Mouse (Mus musculus): ENCODE measurements around the gene Hebp1. TPM values are rescaled to one million over a fixed set of nuclear protein-coding genes. Genes with fewer than 3 reads are reported as not detected.

Gene Hebp1
- polyA plus RNA-seq, 1 experiment, result 53.8 TPM

DNA sequence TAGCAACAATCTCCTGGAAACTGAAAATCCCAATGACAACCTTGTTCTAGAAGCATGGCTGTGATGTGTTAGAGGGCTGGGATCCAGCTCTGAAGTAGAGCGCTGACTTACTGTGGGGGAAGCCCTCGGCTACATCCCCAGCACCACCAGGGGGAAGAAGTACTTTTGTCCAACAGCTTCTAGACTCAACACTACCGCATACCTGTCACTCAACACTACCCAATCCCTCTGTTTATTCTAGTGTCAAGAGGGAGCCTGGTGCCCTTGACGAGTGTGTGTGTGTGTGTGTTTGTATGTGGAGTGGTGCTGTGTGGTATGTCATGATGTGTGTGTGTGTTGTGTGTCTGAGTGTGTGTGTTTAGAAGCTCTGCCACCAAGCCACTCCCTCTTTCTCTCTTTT is 40.3 kb downstream of the Hebp1 start:
- 90% methylated on average over 4 of the region's 4 CpGs for WGBS
- Histone ChIP-seq H3K27ac (ENCODE audit: insufficient read depth, low read length) (no peak overlapping the region), H3K4me3 (ENCODE audit: extremely low read depth, insufficient read depth, insufficient read length) (no peak overlapping the region), H3K36me3 (ENCODE audit: control insufficient read depth, insufficient read depth, low read length) (no peaks in the 10 kb centered on the region), H3K4me1 (ENCODE audit: control insufficient read depth, insufficient read depth, insufficient read length) (no peaks in the 10 kb centered on the region), H3K27me3 (ENCODE audit: control insufficient read depth, insufficient read depth, low read length) (no peaks in the 10 kb centered on the region)
- DNase-seq (ENCODE audit: low read depth in 1 of 2, low spot score in 2 of 2), result no peak
- TF ChIP-seq CTCF (IDR thresholded peaks at IDR 0.05; ENCODE audit: extremely low read depth, insufficient read depth, insufficient read length, insufficient replicate concordance) (no peak), POLR2A (IDR thresholded peaks at IDR 0.05; ENCODE audit: low read depth, low read length) (no peak)

DNA sequence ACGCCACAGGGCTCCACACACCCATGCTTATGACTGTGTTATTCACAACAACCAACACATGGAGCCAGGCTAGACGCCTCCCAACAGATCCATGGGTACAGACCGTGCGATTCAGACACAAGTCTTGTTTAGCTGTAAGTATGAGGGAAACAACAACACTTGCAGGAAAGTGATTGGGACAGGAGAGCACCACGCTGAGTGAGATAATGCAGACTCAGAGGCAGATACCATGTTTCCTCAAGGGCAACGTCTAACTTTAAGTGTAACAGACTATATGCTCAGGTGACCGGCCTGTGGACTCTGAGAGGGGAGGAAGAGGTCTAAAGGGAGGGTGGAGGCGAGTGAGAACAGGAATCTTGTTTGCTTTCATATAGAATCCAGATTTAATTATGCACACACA is 41.2 kb downstream of the Hebp1 start:
- TF ChIP-seq CTCF (IDR thresholded peaks at IDR 0.05; ENCODE audit: extremely low read depth, insufficient read depth, insufficient read length, insufficient replicate concordance), result no peak
- TF ChIP-seq POLR2A (IDR thresholded peaks at IDR 0.05; ENCODE audit: low read depth, low read length), result no peak
- no peak for DNase-seq (ENCODE audit: low read depth in 1 of 2, low spot score in 2 of 2)
- Histone ChIP-seq H3K36me3 (ENCODE audit: control insufficient read depth, insufficient read depth, low read length) (no peaks in the 10 kb centered on the region), H3K4me1 (ENCODE audit: control insufficient read depth, insufficient read depth, insufficient read length) (no peaks in the 10 kb centered on the region), H3K27ac (ENCODE audit: insufficient read depth, low read length) (no peak overlapping the region), H3K4me3 (ENCODE audit: extremely low read depth, insufficient read depth, insufficient read length) (no peak overlapping the region), H3K27me3 (ENCODE audit: control insufficient read depth, insufficient read depth, low read length) (no peaks in the 10 kb centered on the region)
- 78% methylated on average over 8 of the region's 8 CpGs for WGBS

DNA sequence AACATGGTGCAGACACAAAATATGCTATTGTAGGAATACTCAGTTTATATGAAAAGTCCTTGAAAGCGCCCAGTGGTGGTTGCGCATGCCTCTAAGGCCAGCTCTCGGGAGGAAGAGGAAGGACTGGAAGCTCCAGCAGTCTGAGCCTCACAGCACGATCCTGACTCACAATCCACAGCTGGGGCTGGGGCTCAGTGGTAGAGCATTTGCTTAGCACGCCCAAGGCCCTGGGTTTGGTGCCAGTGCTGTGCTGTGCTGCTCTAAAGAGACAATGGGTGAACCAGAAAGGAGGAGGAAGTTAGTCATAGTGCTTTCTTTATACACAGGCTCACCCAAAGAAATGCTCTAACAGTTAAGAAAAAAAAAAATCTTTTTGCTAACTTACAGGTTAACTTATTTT is 44.1 kb downstream of the Hebp1 start:
- no peak for DNase-seq (ENCODE audit: low read depth in 1 of 2, low spot score in 2 of 2)
- no peak for TF ChIP-seq POLR2A (IDR thresholded peaks at IDR 0.05; ENCODE audit: low read depth, low read length)
- TF ChIP-seq CTCF (IDR thresholded peaks at IDR 0.05; ENCODE audit: extremely low read depth, insufficient read depth, insufficient read length, insufficient replicate concordance), result no peak
- WGBS, result 80% methylated on average over 5 of the region's 5 CpGs
- H3K27me3 ChIP-seq (ENCODE audit: control insufficient read depth, insufficient read depth, low read length), result no peaks in the 10 kb centered on the region
- no peak overlapping the region for H3K4me3 ChIP-seq (ENCODE audit: extremely low read depth, insufficient read depth, insufficient read length)
- no peaks in the 10 kb centered on the region for H3K4me1 ChIP-seq (ENCODE audit: control insufficient read depth, insufficient read depth, insufficient read length)
- H3K27ac ChIP-seq (ENCODE audit: insufficient read depth, low read length), result no peak overlapping the region
- H3K36me3 ChIP-seq (ENCODE audit: control insufficient read depth, insufficient read depth, low read length), result no peaks in the 10 kb centered on the region

DNA sequence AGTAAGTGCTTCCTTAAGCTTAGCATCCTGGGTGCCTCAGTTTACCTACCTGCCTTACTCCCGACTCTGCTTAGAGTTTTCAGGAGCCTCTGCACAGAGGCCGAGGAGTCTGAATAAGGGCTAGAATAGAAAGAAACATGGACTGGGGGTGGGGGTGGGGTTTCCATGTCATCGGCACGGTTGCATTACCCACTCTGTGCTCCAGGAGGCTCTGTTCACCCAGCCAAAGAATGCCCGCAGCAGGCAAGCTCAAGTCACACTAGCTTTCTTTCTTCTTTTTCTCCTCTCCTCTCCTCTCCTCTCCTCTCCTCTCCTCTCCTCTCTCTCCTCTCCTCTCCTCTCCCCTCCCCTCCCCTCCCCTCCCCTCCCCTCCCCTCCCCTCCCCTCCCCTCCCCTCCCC is 47.5 kb downstream of the Hebp1 start:
- H3K27ac ChIP-seq (ENCODE audit: insufficient read depth, low read length), result no peak overlapping the region
- H3K36me3 ChIP-seq (ENCODE audit: control insufficient read depth, insufficient read depth, low read length), result no peaks in the 10 kb centered on the region
- no peak overlapping the region for H3K4me3 ChIP-seq (ENCODE audit: extremely low read depth, insufficient read depth, insufficient read length)
- H3K4me1 ChIP-seq (ENCODE audit: control insufficient read depth, insufficient read depth, insufficient read length), result no peaks in the 10 kb centered on the region
- TF ChIP-seq CTCF (IDR thresholded peaks at IDR 0.05; ENCODE audit: extremely low read depth, insufficient read depth, insufficient read length, insufficient replicate concordance) (peak; percentile 47; the same call in 1 of the 2 replicates), POLR2A (IDR thresholded peaks at IDR 0.05; ENCODE audit: low read depth, low read length) (no peak)
- WGBS, result 35% methylated on average over 5 of the region's 5 CpGs
- H3K27me3 ChIP-seq (ENCODE audit: control insufficient read depth, insufficient read depth, low read length), result no peaks in the 10 kb centered on the region
- DNase-seq (ENCODE audit: low read depth in 1 of 2, low spot score in 2 of 2), result no peak

DNA sequence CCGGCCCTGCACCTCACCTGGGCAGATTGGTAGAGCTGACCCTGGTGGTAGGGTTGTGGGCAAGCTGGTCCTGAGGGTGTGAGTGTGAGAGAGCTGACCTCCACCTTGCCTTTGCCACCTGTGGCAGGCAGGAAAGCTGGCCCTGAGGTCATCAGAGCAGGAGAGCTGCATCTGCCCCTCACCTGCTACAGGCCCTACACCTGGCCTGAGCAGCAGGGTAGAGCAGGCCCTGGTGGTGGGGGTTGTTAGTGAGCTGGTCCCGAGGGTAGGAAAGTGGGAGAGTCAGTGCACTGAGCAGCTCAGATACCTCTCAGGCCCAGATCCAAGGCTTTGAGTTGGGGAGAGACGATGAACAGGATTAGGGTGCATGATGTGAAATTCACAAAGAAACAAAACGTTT is 48.1 kb downstream of the Hebp1 start:
- DNase-seq (ENCODE audit: low read depth in 1 of 2, low spot score in 2 of 2), result no peak
- 92% methylated on average over 4 of the region's 4 CpGs for WGBS
- H3K36me3 ChIP-seq (ENCODE audit: control insufficient read depth, insufficient read depth, low read length), result no peaks in the 10 kb centered on the region

DNA sequence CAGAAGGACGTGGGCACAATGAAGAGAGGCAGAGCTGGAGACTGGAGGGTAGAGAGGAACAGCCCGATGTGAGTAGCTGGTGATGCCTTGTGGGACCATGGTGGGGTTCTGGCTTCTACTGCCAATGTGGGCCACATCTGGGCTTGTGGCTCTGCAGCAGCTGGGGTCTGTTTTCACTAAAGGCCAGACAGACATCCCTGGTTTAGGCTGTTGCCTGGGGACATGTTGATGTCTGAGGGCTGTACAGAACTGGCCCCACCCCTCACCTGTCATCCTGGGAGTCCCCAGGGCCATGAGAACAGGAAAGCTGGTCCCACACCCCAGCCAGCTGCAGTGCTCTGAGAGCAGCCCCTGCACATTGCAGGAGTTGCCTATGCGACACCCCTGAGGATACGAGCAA is 48.6 kb downstream of the Hebp1 start:
- WGBS, result 65% methylated on average over 4 of the region's 4 CpGs
- H3K27ac ChIP-seq (ENCODE audit: insufficient read depth, low read length), result no peak overlapping the region
- H3K36me3 ChIP-seq (ENCODE audit: control insufficient read depth, insufficient read depth, low read length), result no peaks in the 10 kb centered on the region
- H3K27me3 ChIP-seq (ENCODE audit: control insufficient read depth, insufficient read depth, low read length), result no peaks in the 10 kb centered on the region
- H3K4me3 ChIP-seq (ENCODE audit: extremely low read depth, insufficient read depth, insufficient read length), result no peak overlapping the region
- H3K4me1 ChIP-seq (ENCODE audit: control insufficient read depth, insufficient read depth, insufficient read length), result no peaks in the 10 kb centered on the region
- TF ChIP-seq CTCF (IDR thresholded peaks at IDR 0.05; ENCODE audit: extremely low read depth, insufficient read depth, insufficient read length, insufficient replicate concordance), result no peak
- TF ChIP-seq POLR2A (IDR thresholded peaks at IDR 0.05; ENCODE audit: low read depth, low read length), result no peak
- no peak for DNase-seq (ENCODE audit: low read depth in 1 of 2, low spot score in 2 of 2)

More for the DNA sequence above, 48.1 kb downstream of the Hebp1 start:
- no peak overlapping the region for H3K4me3 ChIP-seq (ENCODE audit: extremely low read depth, insufficient read depth, insufficient read length)
- no peaks in the 10 kb centered on the region for H3K27me3 ChIP-seq (ENCODE audit: control insufficient read depth, insufficient read depth, low read length)
- no peak for TF ChIP-seq CTCF (IDR thresholded peaks at IDR 0.05; ENCODE audit: extremely low read depth, insufficient read depth, insufficient read length, insufficient replicate concordance)
- no peak for TF ChIP-seq POLR2A (IDR thresholded peaks at IDR 0.05; ENCODE audit: low read depth, low read length)
- no peaks in the 10 kb centered on the region for H3K4me1 ChIP-seq (ENCODE audit: control insufficient read depth, insufficient read depth, insufficient read length)
- H3K27ac ChIP-seq (ENCODE audit: insufficient read depth, low read length), result no peak overlapping the region

DNA sequence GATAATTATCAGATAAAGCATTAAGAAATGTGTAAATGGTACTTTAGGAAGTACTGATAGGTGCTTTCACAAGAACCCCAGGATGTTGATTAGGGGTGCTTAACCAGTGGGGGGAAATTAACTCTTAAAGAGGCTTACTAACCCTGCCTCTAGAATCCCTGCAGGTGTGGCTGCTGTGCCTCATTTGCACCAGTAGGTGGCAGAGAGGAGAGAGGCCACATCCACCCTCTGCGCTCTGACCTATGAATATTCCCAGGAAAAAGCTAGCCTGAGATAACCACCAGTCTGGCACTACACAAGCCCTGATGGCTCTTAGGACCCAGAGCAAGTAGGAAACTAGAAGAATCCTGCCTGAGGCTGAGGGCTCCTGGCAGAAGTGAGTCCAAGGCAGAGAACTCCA is 49.3 kb downstream of the Hebp1 start:
- Histone ChIP-seq H3K27me3 (ENCODE audit: control insufficient read depth, insufficient read depth, low read length) (no peaks in the 10 kb centered on the region), H3K4me1 (ENCODE audit: control insufficient read depth, insufficient read depth, insufficient read length) (no peaks in the 10 kb centered on the region), H3K27ac (ENCODE audit: insufficient read depth, low read length) (no peak overlapping the region), H3K4me3 (ENCODE audit: extremely low read depth, insufficient read depth, insufficient read length) (no peak overlapping the region), H3K36me3 (ENCODE audit: control insufficient read depth, insufficient read depth, low read length) (no peaks in the 10 kb centered on the region)
- no peak for DNase-seq (ENCODE audit: low read depth in 1 of 2, low spot score in 2 of 2)
- WGBS, result 52% methylated on average over 1 of the region's 1 CpGs
- TF ChIP-seq POLR2A (IDR thresholded peaks at IDR 0.05; ENCODE audit: low read depth, low read length) (no peak), CTCF (IDR thresholded peaks at IDR 0.05; ENCODE audit: extremely low read depth, insufficient read depth, insufficient read length, insufficient replicate concordance) (peak; percentile 60; the same call in 1 of the 2 replicates)

All from spleen, adult 2 months (tissue).